ENCODE assay signal across 12 mouse cellular contexts in genomic region chr7:31098697-31099611, GRCm38 (mm10). TPM values are rescaled to one million over a fixed set of nuclear protein-coding genes. Genes with fewer than 3 reads are reported as not detected.
DNase-seq lines count a peak whose midpoint lies in the region; ATAC-seq and TF ChIP-seq lines count a peak whose summit lies in the region.
"Had no signal": no experiment of that assay in that cellular context is flagged by ENCODE, and none has a peak within 500 bp of the region (broad histone marks: within the 10 kb centered on the region; RNA-seq: fewer than 3 reads in every experiment).

No protein-coding gene starts in this region.

- no peaks in the 10 kb centered on the region for H3K36me3 ChIP-seq in lung, embryonic 14.5 days (ENCODE audit: insufficient read depth)
- H3K36me3 ChIP-seq in liver, postnatal 0 days (replicated peaks; ENCODE audit: insufficient read depth, low read length): 0 out of 2 replicates have a peak, but pooled peaks cover 3% of the 10 kb centered on the region
- no peaks in the 10 kb centered on the region for H3K36me3 ChIP-seq in forebrain, embryonic 10.5 days (replicated peaks)
- H3K36me3 ChIP-seq: limb, embryonic 13.5 days; midbrain, embryonic 10.5 days had no signal

- H3K4me1 ChIP-seq in lung, embryonic 14.5 days (ENCODE audit: insufficient read depth): no peaks in the 10 kb centered on the region
- H3K4me1 ChIP-seq in liver, postnatal 0 days (ENCODE audit: insufficient read depth): 0 out of 2 replicates have a peak, but pooled peaks cover 2% of the 10 kb centered on the region
- H3K4me1 ChIP-seq in forebrain, embryonic 10.5 days: peaks cover 11% of the 10 kb centered on the region
- H3K4me1 ChIP-seq: limb, embryonic 13.5 days had no signal

- TF ChIP-seq CTCF in gastrocnemius, adult 2 months (IDR thresholded peaks at IDR 0.05): peak; percentile 52; the same call in 1 of the 2 replicates
- peak; percentile 34 for TF ChIP-seq CTCF in lung, embryonic 14.5 days (IDR thresholded peaks at IDR 0.05; ENCODE audit: low read depth)
- peak; percentile 24 for TF ChIP-seq CTCF in Patski (IDR thresholded peaks at IDR 0.05)
- peak; percentile 16; the same call in 1 of the 2 replicates for TF ChIP-seq CTCF in liver, postnatal 0 days (IDR thresholded peaks at IDR 0.05; ENCODE audit: low read depth)

- H3K4me3 ChIP-seq in gastrocnemius, adult 2 months: no peak overlapping the region
- no peak overlapping the region for H3K4me3 ChIP-seq in lung, embryonic 14.5 days (ENCODE audit: low read depth, low read length)
- no peak overlapping the region for H3K4me3 ChIP-seq in liver, postnatal 0 days (ENCODE audit: low read depth, low read length)
- H3K4me3 ChIP-seq in forebrain, embryonic 10.5 days: no peak overlapping the region

- CTCF ChIA-PET in Patski (lab: Charles Lee): interaction anchor here (1.1 to 1.8 kb wide), 4 partner anchors 9 to 41 kb away, joined by 3 to 7 read pairs (median 6); partner anchors contain the start of gene Fxyd1

- H3K27ac ChIP-seq in gastrocnemius, adult 2 months: peak overlapping the region; percentile 44
- H3K27ac ChIP-seq in lung, embryonic 14.5 days (ENCODE audit: low read depth): no peak overlapping the region
- H3K27ac ChIP-seq in liver, postnatal 0 days (ENCODE audit: low read depth): no peak overlapping the region
- no peak overlapping the region for H3K27ac ChIP-seq in forebrain, embryonic 10.5 days
- H3K27ac ChIP-seq: limb, embryonic 13.5 days had no signal

- no peaks in the 10 kb centered on the region for H3K9me3 ChIP-seq in lung, embryonic 14.5 days (ENCODE audit: low read depth, low read length)
- H3K9me3 ChIP-seq in liver, postnatal 0 days (ENCODE audit: low read length): no peaks in the 10 kb centered on the region
- no peaks in the 10 kb centered on the region for H3K9me3 ChIP-seq in forebrain, embryonic 10.5 days
- H3K9me3 ChIP-seq: limb, embryonic 13.5 days; midbrain, embryonic 10.5 days had no signal

- in situ Hi-C loops in Patski (cut with MboI; ENCODE audit: low pct_unique_long_range_greater_than_20kb): loop anchor here (10.0 kb wide), 1 partner anchor 214 kb away; the partner anchor contains the start of gene Cd22

- intact Hi-C loops in gastrocnemius, adult 2 months (cut with DNase I): loop anchor here (5.0 to 10.0 kb wide), 2 partner anchors 122 to 224 kb away; no protein-coding TSS in a partner anchor
- intact Hi-C loops in gastrocnemius, postnatal 14 days (cut with DNase I; ENCODE audit: low total_unique reads): loop anchor here (2.0 kb wide), 1 partner anchor 40 kb away; the partner anchor contains the start of gene Lgi4

- no peak overlapping the region for H3K9ac ChIP-seq in lung, embryonic 14.5 days
- H3K9ac ChIP-seq in liver, postnatal 0 days (replicated peaks): no peak overlapping the region
- H3K9ac ChIP-seq: limb, embryonic 13.5 days had no signal

- POLR2A ChIA-PET in Patski (lab: Charles Lee): no interaction called here

- no peaks in the 10 kb centered on the region for H3K27me3 ChIP-seq in lung, embryonic 14.5 days (ENCODE audit: insufficient read depth, low read length)
- H3K27me3 ChIP-seq in Patski: peaks cover 8% of the 10 kb centered on the region
- H3K27me3 ChIP-seq in liver, postnatal 0 days (ENCODE audit: insufficient read depth, low read length): no peaks in the 10 kb centered on the region
- H3K27me3 ChIP-seq in forebrain, embryonic 10.5 days (ENCODE audit: poor library complexity, severe bottlenecking): no peaks in the 10 kb centered on the region

- ATAC-seq in lung, embryonic 14.5 days (ENCODE audit: insufficient read depth): no peak
- peak; percentile 33 for ATAC-seq in Patski
- ATAC-seq in liver, postnatal 0 days: peak; percentile 14; the same call in 1 of the 2 replicates

- no peak overlapping the region for H3K4me2 ChIP-seq in lung, embryonic 14.5 days
- no peak overlapping the region for H3K4me2 ChIP-seq in liver, postnatal 0 days (ENCODE audit: low read depth, low read length)

- WGBS in lung, embryonic 14.5 days: 76% methylated on average over 22 of the region's 22 CpGs
- 75% methylated on average over 22 of the region's 22 CpGs for WGBS in liver, postnatal 0 days (ENCODE audit: insufficient replicate concordance)
- WGBS in forebrain, embryonic 10.5 days: 79% methylated on average over 22 of the region's 22 CpGs

- TF ChIP-seq EP300 in liver, postnatal 0 days (IDR thresholded peaks at IDR 0.05; ENCODE audit: low read depth): no peak

- DNase-seq in gastrocnemius, adult 2 months: no peak
- DNase-seq in gastrocnemius, postnatal 14 days: no peak
- DNase-seq in lung, embryonic 14.5 days: no peak
- DNase-seq in lung, postnatal 14 days: no peak
- no peak for DNase-seq in Patski (ENCODE audit: low read depth, low spot score)
- peak; percentile 41 for DNase-seq in liver, postnatal 0 days
- no peak for DNase-seq in forebrain, embryonic 10.5 days (ENCODE audit: extremely low spot score, low spot score)
- no peak for DNase-seq in gastrocnemius, postnatal 4 days (ENCODE audit: low spot score in 2 of 2)
- DNase-seq: spleen, adult 18-20 months had no signal

RNA-seq across cellular contexts. Expression of gene Hpn, which starts 16.1 kb away (rescaled TPM):
- total RNA-seq in gastrocnemius, adult 2 months (2021): 10 to 100 TPM; 14.0 to 15.9 TPM
- total RNA-seq in gastrocnemius, postnatal 14 days (2021): 1 to 10 TPM; 7.6 to 9.6 TPM
- polyA plus RNA-seq in lung, embryonic 14.5 days (2014; fragmentation: Nextera tagmentation; extraction: Ambion mirVana): 9.9 and 10.8 TPM in 2 replicates
- polyA plus RNA-seq in Patski (2021): 0.10 TPM
- 250 and 259 TPM in 2 replicates for polyA plus RNA-seq in liver, postnatal 0 days (2015; fragmentation: Nextera tagmentation; extraction: Ambion mirVana)
- polyA plus RNA-seq in forebrain, embryonic 10.5 days (2016; fragmentation: Nextera tagmentation; extraction: Ambion mirVana): 1.4 and 1.9 TPM in 2 replicates
- 1 to 10 TPM; 3.9 to 4.2 TPM for total RNA-seq in gastrocnemius, postnatal 4 days (2021)
- polyA plus RNA-seq: C2C12 had no signal

RNA-seq across cellular contexts. Expression of gene Fxyd3, which starts 22.4 kb away (rescaled TPM):
- total RNA-seq in gastrocnemius, adult 2 months (2021): 1 to 10 TPM; 1.2 to 1.4 TPM
- 1 to 10 TPM; 1.9 to 3.3 TPM for total RNA-seq in gastrocnemius, postnatal 14 days (2021)
- 30.7 and 34.0 TPM in 2 replicates for polyA plus RNA-seq in lung, embryonic 14.5 days (2014; fragmentation: Nextera tagmentation; extraction: Ambion mirVana)
- not detected for polyA plus RNA-seq in Patski (2021)
- 3.4 TPM in 2 replicates for polyA plus RNA-seq in liver, postnatal 0 days (2015; fragmentation: Nextera tagmentation; extraction: Ambion mirVana)
- polyA plus RNA-seq in forebrain, embryonic 10.5 days (2016; fragmentation: Nextera tagmentation; extraction: Ambion mirVana): 1.9 and 2.8 TPM in 2 replicates
- total RNA-seq in gastrocnemius, postnatal 4 days (2021): 1 to 10 TPM; 2.7 to 4.9 TPM

RNA-seq across cellular contexts. Expression of gene Scn1b, which starts 27.8 kb away (rescaled TPM):
- 100 to 1,000 TPM; 748 to 815 TPM for total RNA-seq in gastrocnemius, adult 2 months (2021)
- total RNA-seq in gastrocnemius, postnatal 14 days (2021): 100 to 1,000 TPM; 443 to 446 TPM
- polyA plus RNA-seq in lung, embryonic 14.5 days (2014; fragmentation: Nextera tagmentation; extraction: Ambion mirVana): 0.93 and 1.3 TPM in 2 replicates
- 8.5 TPM for polyA plus RNA-seq in Patski (2021)
- 2.8 and 3.1 TPM in 2 replicates for polyA plus RNA-seq in liver, postnatal 0 days (2015; fragmentation: Nextera tagmentation; extraction: Ambion mirVana)
- polyA plus RNA-seq in forebrain, embryonic 10.5 days (2016; fragmentation: Nextera tagmentation; extraction: Ambion mirVana): 0.25 and 0.55 TPM in 2 replicates
- total RNA-seq in gastrocnemius, postnatal 4 days (2021): 10 to 100 TPM; 90.6 to 98.1 TPM

RNA-seq across cellular contexts. Expression of gene Lgi4, which starts 39.8 kb away (rescaled TPM):
- total RNA-seq in gastrocnemius, adult 2 months (2021): 1 to 10 TPM; 2.4 to 3.3 TPM
- 1 to 10 TPM; 6.2 to 8.7 TPM for total RNA-seq in gastrocnemius, postnatal 14 days (2021)
- polyA plus RNA-seq in lung, embryonic 14.5 days (2014; fragmentation: Nextera tagmentation; extraction: Ambion mirVana): 0.13 and 0.38 TPM in 2 replicates
- polyA plus RNA-seq in Patski (2021): 0.01 TPM
- polyA plus RNA-seq in liver, postnatal 0 days (2015; fragmentation: Nextera tagmentation; extraction: Ambion mirVana): 0.11 TPM in 1 of 2 replicates, not detected in the other
- polyA plus RNA-seq in forebrain, embryonic 10.5 days (2016; fragmentation: Nextera tagmentation; extraction: Ambion mirVana): 0.58 and 0.68 TPM in 2 replicates
- 1 to 10 TPM; 7.9 to 9.6 TPM for total RNA-seq in gastrocnemius, postnatal 4 days (2021)

RNA-seq across cellular contexts. Expression of gene Fxyd1, which starts 42.0 kb away (rescaled TPM):
- 1,000 to 10,000 TPM in 1 of 2 experiments, 100 to 1,000 TPM in 1; 944 to 1,010 TPM for total RNA-seq in gastrocnemius, adult 2 months (2021)
- 1,000 to 10,000 TPM; 1,292 to 1,295 TPM for total RNA-seq in gastrocnemius, postnatal 14 days (2021)
- 51.4 and 56.6 TPM in 2 replicates for polyA plus RNA-seq in lung, embryonic 14.5 days (2014; fragmentation: Nextera tagmentation; extraction: Ambion mirVana)
- polyA plus RNA-seq in Patski (2021): not detected
- polyA plus RNA-seq in liver, postnatal 0 days (2015; fragmentation: Nextera tagmentation; extraction: Ambion mirVana): 300 and 302 TPM in 2 replicates
- 2.2 and 2.5 TPM in 2 replicates for polyA plus RNA-seq in forebrain, embryonic 10.5 days (2016; fragmentation: Nextera tagmentation; extraction: Ambion mirVana)
- 100 to 1,000 TPM; 587 to 732 TPM for total RNA-seq in gastrocnemius, postnatal 4 days (2021)

Comparison
In these comparisons a context has a peak if more than half of its experiments do, and no peak if none do; other contexts are left out.
1. RNA of gene Hpn, which starts 16.1 kb away (polyA plus RNA-seq): 250 to 259 TPM in liver, postnatal 0 days; 9.9 to 10.8 TPM in lung, embryonic 14.5 days, 1.4 to 1.9 TPM in forebrain, embryonic 10.5 days and 0.10 TPM in Patski (single experiment); every median in the first group is over 10 times any median in the second.
2. Peak in every context shown above with its lines, with median percentiles within 50 percentile points of each other: CTCF ChIP-seq.